Mouse (Mus musculus): Measurements from ENCODE around the gene Snx9.
A peak's percentile ranks its signal among the peaks of the same experiment; 100 is the strongest.

Gene Snx9

DNA sequence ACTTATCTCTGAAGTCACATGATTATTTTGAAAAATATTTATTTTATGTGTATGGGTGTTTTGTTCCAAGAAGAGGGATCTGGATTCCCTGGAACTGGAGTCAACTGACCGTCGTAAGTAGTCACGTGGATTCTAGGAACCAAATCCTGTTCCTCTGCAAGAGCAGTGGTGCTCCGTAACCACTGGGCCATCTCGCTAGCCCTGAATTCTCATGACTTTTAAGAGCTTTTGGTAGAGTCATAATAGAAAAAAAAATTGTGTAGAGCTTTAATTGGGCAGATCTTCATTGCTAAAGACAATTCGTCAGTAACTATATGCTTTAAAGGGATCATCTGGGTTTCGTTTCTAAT, 2.5 kb downstream of the Snx9 start:
- no peak for DNase-seq (ENCODE audit: low spot score in 2 of 2)

DNA sequence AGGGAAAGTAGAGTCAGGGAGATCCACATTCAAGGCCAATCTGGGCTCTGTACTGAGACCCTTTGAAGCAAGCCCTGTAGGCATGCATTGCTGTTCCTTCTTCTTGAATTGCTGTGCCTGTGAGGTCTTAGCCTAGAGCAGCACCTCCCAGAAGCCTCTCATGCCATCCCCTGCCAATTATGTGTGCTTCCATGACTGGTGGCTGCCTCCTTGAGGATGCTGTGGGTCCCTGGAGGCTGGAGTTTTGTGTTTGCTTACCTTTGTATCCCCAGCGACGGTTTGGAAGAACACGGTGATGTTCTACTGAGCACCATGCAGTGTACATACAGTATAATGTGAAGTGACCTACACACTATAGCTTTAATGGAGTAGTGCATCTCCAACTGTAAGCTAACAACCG, 4.2 kb downstream of the Snx9 start:
- DNase-seq (ENCODE audit: low spot score in 2 of 2) = no peak

DNA sequence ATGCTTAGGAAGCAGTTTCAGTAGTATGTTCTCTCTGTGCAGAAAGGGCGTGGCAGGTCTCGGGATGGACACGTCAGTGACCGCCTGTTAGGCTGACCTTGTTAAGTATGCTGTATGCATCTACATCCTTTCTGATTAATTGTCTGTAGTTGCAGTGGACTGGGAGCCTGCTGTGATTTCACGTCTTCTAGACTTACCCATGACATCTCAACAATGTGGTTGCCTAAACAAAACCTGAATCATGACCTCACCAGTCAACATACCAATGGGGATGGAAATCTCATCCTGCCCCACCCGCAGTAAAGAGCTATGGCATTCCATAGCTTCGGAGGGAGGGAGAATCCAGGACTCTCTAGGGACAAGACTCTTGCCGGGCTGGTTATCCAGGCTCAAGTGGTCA, 5.0 kb downstream of the Snx9 start:
- DNase-seq (ENCODE audit: low spot score in 2 of 2) = no peak

DNA sequence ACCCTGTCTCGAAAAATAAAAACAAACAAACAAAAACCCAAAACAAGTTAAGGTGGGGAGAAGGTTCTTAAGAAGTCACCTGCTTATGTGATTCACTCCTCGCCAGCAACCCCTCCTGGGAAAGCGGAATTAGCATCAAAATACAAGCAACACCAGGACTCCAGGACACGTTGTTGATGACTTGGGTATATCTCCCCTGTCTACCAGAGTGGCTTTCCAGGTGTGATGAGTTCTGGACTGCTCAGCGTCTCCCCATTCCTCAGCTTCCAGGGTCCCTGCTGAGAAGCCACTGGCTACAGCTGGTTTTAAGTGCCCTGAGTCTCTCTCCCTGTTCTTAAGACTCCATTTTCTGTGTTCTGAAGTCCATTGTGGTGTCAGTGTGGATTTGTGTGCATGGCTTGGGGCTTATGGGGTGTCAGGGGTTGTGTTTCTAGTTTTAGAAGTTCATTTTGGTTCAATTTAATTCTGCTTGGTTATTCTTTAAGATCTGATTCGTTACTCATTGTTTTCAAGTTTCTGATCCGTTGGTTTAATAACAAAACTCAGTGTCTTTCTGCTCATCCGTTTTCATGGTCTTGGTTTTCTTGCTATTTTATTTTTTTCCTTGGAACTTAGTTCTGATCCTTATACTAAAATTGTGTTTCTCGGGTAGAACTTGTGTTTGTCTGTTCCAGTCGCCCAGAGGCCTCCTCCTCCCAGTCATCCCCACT, 7.7 kb downstream of the Snx9 start:
- DNase-seq (ENCODE audit: low spot score in 2 of 2) = no peak

DNA sequence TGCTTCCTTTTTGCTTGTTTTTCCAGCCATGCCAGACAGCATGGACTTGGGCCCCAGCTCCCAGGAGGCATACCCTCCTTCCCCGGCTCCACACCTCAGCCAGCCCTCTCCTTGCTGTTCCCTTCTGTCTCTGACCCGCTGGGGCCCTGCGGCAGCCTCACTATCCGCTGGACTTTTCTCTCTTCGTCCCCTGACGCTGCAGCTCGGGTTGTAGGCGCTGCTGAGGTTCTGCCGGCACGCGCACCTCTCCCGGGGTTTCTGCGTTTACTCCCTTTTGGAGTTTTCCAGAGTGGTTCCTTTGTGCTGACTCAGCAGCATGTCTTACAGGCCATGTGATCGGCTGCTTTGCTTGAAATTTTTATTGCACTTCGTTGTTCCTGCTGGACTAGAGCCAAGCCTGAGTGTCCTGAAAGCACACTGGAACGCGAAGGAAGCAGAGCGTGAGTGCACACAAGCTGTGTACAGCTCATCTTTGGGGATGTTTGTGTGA, 8.3 kb downstream of the Snx9 start:
- DNase-seq (ENCODE audit: low spot score in 2 of 2) = no peak

DNA sequence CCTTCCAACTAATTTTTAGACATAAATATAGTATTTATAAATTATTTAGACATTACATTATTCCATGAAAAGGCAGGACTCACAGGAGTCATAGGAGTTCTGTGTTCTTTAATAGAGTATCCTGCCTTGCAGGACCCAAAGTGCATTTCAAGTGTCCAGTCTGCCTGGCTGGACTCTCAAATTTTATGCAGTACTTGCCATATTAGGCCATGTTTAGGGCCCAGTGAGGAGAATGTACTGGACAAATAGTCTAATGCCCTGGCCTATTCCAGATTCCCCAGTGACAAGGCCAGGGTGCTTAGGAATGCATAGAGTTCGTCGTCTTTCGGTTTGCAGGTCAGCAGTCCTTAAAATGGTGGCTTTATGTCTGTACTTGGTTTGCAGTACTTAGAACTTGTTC, 8.9 kb downstream of the Snx9 start:
- no peak for DNase-seq (ENCODE audit: low spot score in 2 of 2)

DNA sequence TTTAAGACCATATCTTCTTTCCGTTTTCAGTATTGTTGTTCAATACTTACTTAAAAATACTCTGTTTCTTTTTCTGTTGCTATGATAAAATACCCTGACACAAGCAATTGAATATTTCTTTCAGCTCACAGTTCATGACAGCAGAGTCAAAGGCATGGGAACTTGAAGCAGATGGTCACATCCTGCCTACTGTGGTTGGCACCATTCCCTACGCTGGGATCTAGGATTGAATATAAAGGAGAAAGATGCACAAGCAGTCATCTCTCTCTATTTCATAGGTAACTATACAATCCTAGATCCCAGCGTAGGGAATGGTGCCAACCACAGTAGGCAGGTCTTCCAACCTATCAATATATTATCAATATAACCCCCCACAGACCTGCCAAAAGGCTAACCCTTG, 9.3 kb downstream of the Snx9 start:
- no peak for DNase-seq (ENCODE audit: low spot score in 2 of 2)

DNA sequence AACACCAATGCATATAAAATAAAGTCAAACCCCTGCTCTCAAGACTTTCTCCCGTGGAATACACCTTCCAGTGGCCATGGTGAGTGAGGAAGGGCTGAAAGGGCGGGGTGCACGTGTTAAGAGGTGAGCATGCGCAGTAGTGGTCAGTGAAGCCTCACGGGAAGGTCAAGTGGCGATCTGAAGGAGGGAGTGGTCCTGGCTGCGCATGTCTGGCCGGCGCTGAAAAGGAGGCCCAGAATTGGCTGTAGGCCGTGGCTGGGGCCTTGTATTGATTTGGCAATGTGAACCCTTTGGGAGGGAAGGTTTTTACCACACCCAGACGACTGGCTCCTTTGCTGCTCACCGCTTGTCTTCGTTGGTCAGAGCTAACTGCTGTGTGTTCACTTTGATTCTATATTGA, 12.8 kb downstream of the Snx9 start:
- no peak for DNase-seq (ENCODE audit: low spot score in 2 of 2)

DNA sequence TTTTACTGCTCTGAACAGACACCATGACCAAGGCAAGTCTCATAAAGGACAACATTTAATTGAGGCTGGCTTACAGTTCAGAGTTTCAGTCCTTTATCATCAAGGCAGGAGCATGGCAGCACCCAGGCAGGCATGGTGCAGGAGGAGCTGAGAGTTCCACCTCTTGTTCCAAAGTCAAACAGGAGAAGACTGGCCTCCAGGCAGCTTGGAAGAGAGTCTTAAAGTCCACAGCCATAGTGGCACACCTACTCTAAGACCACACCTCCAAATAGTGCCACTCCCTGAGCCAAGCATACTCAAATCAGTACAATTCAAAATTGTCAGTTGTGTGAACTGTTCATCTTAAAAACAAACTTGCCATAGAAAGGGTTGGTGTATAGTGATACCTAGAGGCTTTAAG, 14.4 kb downstream of the Snx9 start:
- DNase-seq (ENCODE audit: low spot score in 2 of 2) = no peak

DNA sequence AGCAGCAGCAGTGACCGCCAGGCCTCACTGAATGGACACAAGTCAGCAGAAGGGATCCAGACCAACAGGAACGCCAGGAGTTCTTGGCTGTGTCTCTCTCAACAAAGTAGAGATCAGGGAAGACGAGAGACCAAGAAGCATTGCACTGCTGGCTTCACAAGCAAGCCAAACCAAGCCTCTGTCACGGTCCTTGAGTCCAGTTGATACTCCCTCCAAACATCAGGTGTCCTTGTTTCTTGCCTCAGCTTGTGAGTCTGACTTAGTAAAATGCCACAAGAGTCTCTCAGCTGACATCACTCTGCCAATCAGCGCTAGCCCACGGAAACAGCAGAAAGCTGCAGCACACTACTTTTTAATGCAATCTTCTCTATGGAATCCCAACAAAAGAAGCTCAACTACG, 15.3 kb downstream of the Snx9 start:
- DNase-seq (ENCODE audit: low spot score in 2 of 2) = no peak

DNA sequence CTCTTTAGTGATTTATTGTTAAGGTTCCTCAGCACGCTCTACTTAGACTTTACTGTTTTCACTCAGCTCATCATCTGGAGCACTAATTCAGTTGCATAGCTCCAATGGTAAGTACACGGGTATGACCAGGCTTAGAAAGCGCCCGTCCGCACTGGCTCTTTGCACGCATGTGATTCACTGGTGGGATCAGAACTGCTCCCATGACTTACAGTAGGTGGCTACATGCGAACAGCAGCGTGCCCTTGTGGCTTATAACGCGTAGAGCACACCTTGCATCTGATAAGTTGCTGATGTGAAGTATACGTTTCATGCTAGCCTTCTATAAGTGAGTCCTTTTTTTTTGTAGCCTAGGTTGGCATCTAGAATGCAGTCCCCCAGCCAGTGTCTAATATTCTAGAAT, 16.1 kb downstream of the Snx9 start:
- no peak for DNase-seq (ENCODE audit: low spot score in 2 of 2)

DNA sequence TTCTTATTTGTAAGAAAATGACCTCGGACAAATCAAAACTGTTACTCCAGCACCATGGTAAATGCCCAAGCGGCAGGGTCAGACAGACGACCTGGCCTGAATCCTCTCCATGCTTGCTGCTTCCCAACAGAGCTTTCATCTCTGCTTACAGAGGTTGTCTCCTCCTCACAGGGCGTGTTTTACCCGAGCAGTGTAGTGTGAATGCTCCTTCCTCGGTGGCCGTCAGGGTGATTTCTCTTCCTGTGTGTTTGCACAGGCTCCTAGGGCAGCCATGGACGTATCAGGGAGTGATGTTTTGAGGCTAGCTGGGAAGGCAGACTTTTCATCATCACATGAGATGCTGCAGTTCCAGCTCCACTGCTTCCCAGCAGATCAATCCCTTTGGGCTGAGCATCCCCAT, 17.1 kb downstream of the Snx9 start:
- no peak for DNase-seq (ENCODE audit: low spot score in 2 of 2)

DNA sequence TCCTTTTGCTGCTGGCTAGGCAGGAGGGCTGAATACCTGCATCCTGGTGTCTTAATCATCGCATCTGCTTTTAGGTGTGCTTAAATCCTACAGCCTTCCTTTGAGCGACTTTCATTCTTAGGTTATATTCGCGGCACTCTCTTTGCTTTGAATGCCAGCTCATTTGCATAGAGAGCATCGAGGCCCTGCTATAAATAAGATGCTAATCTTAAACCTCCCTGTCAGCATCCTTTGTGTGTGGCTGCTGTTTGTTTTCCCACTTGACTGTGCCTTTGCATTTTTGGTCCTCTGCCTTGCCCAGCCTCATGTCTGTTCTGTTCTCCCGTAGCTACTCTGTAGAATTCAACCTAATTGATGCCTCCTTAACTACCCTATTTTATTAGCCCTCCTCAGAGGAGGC, 21.2 kb downstream of the Snx9 start:
- no peak for DNase-seq (ENCODE audit: low spot score in 2 of 2)

DNA sequence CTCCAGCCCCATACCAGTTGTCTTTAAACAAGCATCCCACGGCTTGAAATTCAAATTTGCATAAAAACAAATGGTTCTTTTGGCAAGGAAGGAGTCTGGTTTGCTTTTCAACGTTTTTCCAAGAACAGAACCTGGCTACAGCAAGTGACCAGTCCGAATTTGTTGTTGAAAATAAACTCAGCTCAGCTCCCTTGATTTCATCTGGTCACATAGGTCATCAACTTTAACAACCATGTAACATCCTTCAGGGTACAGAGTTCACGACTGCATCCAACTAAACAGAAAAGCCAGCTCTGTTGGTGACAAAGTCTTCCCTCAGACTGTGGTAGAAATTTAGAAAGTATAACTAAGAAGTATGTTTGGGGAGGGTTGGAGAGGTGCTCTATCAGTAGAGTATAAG, 21.7 kb downstream of the Snx9 start:
- no peak for DNase-seq (ENCODE audit: low spot score in 2 of 2)

DNA sequence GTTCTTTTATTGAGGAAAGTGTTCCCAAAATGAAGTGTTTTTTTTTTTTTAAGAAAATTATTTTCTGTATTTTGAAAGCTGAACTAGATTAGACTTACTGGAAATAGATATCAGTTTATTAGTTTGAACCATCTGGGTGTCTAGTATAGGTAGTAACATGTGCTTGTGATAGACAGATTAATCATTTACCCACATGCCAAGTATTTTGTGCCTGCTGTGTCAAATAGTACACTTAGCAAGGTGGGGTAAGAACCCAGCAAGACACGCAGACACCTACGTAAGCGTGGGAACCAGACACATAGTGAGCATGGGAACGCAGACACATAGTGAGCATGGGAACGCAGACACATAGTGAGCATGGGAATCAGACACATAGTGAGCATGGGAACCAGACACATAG, 22.6 kb downstream of the Snx9 start:
- DNase-seq (ENCODE audit: low spot score in 2 of 2) = no peak

DNA sequence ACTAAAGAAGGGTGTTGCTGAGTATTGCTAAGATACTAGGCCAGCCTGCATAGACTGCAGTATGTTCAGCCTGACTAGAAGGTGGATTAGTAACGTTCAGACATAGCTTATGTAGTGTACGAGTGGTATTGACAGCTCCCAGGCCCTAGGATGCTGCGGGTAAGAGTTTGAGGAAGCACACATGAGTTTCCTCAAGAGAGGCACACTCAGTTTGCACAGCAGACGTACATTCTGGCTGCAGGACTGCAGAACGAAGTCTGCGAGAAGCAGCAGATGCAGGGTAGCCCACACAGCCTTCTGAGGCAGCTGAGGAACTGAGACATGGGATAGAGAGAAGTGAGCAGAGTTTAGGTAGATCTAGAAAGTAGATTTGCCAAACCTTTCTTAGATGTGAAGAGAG, 26.3 kb downstream of the Snx9 start:
- DNase-seq (ENCODE audit: low spot score in 2 of 2) = no peak

DNA sequence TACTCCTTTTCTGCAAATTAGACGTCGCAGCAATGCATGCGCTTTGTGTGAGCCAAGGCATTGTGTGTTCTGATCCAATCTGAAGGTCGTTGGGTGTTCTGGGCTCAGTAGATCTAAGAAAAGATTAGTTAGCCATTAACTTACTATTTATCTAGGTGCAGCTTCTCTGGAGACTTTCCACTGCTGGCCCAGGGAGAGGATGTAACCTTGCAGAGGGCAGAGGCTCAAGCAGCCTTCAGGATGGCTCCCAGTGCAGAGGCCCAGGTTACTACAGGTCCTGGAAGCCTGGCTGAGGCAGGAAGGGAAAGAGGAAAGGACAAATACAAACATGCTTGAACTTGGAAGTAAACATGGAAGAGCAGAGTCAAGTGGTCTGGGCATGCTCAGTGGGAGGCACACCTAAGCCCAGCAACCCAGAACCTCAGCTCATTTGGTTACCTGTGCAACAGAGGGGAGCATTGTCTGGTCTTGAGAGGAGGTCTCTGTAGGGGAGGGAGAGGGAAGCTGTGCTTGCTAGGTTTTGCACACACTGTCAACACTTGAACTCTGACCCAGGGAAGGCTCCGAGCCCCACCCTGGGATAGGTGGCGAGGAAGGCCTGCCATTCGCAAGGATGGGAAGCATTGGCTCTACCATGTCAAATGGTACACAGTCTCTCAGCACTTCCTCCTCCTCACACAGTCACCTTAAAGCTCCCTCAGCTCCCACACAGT, 27.3 kb downstream of the Snx9 start:
- no peak for DNase-seq (ENCODE audit: low spot score in 2 of 2)

DNA sequence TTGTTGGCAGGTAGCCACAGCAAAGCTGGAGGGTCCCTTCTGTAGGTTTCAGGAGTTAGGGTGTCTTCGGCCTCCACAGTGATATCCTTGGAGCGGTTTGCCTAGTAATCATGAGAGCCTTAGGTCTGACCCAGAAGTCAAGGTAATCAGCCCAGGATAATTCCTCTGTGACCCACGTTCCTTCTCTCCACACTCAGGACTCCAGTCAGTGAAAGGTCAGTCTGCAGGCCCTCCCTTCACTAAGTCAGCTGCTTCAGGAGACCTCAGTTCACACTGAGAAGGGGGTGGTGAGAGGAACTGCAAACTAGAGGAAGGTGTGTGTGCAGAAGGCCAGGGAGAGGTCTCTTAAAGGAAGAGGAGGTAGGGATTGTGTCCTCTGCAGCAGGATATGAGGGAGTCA, 28.3 kb downstream of the Snx9 start:
- DNase-seq (ENCODE audit: low spot score in 2 of 2) = no peak

DNA sequence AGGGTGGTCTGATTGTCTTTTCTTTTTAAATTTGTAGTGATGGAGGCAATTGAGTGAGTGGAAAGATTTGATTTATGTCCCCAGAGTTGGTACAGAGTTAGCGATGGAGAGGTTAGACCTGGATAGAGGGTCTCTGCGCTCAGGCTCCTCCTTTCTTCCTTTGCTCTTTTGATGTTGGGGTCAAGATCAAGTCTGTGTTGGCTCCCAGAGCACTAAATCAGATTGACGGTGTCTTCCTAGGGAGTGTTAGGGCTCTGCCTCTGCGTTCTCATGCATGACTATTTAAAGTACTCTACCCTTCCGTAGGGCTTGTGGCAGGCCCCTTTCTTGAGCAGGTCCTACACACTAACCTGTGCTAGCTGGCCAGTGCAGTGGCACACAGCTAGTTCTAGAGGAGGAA, 28.9 kb downstream of the Snx9 start:
- DNase-seq (ENCODE audit: low spot score in 2 of 2) = no peak

DNA sequence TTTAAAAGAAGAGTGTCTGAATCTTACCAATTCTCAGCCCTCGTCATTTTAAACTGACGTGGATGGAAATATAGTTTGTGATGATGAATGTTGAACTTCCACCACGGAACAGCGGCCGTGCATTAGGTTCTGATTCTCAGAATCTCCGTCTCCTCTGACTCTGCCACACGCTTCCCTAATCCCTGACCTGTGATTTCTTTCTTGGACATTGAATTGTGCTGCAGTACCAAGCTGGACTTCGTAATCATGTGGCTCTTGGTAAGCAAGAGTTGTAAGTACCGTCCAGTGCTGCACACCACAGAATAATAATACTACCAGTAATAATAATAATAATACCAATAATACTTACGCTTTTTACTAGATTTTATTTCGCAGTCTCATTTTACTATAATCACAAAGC, 29.6 kb downstream of the Snx9 start:
- no peak for DNase-seq (ENCODE audit: low spot score in 2 of 2)

DNA sequence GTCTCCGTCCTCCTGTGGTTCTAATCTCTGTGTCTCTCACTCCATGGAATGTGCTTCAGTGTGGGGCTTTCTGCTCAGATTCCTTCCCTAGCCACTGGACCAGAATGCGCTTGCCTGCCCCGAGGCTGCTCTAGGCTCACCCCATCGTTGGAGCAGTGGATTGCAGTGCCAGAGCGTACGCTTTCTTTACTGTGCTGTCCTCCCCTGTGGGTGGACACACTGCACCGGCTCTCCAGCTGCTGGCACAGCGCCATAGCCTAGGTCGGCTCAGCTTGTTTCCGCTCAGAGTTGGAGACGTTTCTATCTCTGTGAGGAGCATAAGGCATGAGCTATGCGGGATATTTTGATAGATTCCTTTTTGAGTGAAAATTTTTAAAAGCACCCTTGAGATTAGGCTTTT, 31.4 kb downstream of the Snx9 start:
- DNase-seq (ENCODE audit: low spot score in 2 of 2) = peak; percentile 20 to 44

DNA sequence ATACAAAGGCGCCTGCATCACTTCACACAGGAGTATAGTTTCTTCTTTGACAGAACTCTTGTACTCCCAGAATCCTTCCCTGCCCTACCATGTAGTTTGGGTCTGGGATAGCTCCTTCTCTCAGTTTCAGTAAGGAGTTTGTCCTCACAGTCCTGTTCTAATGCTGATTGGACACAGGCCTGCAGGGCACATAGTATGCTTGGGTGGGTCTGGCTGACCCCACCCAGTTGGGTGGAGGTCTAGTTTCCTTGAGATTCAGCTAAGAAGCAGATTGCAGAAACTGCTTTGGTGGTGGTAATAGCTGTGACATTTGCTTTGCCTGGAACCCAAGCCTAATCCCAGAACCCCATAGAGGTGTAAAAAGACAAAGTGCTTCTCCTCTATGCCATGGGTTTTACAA, 33.4 kb downstream of the Snx9 start:
- DNase-seq (ENCODE audit: low spot score in 2 of 2) = no peak

DNA sequence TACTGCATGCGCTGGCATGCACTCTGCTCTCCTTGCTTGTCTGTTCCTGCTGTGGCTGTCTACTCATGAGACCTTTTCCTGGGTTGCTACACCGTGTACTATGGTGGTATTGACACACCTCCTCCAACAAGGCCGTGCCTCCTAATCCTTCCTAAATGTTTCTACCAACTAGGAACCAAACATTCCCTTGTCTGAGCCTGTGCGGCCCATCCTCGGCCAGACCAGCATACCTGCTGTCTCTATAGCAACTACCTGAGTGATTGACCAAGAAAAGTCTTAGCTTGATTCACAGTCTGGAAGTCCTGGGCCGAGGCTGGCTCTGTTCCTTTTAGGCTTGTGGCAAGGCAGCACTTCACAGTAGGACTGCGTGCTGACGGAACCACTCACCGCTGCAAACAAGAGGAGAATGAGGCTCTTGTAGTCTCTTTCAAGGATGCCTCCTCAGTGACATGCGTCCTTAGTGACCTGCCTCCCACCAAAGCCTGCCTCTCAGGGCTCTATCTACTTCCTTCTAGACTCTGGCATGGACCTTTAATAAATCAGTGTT, 36.6 kb downstream of the Snx9 start:
- no peak for DNase-seq (ENCODE audit: low spot score in 2 of 2)

DNA sequence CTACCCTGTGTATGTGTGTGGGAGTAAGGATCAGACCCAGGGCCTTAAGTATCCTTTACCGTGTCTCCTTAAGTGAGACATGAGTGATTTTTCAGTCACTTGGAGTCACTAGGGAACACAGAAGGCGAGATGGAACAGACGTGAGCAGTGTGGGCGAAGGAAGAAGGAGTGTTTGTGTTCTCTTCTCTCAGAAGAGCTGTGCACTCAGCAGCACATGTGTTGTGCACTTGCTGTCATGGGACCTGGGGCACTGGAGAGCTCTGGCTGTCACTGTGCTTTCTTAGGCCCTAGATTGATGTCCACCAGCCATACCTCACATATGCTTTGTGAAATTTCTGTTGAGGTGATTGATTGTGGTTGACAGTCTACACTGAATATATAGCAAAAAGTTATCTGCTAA, 37.7 kb downstream of the Snx9 start:
- DNase-seq (ENCODE audit: low spot score in 2 of 2) = no peak

Measured in thymus, postnatal 10 days (tissue).